Mouse (Mus musculus) megakaryocyte, embryonic 14.5 days (primary cell): ENCODE data around the gene Smarce1. TPM values are rescaled to one million over a fixed set of nuclear protein-coding genes. Genes with fewer than 3 reads are reported as not detected.

Experiments
- H3K27me3 ChIP-seq: replicated peaks from 2 replicates; pipeline ENCODE3; 2012; ENCODE audit warnings: inconsistent platforms
- H3K36me3 ChIP-seq: replicated peaks from 2 replicates; pipeline ENCODE3; 2012; ENCODE audit warnings: low read length, inconsistent platforms, mixed read lengths
- H3K4me1 ChIP-seq: 2 replicates; pipeline ENCODE4 v1.6.1; 2012; ENCODE audit warnings: inconsistent platforms
- H3K4me3 ChIP-seq: replicated peaks from 2 replicates; pipeline ENCODE3; 2012; ENCODE audit warnings: moderate library complexity, mild to moderate bottlenecking, inconsistent platforms
- H3K9me3 ChIP-seq: 2 replicates; pipeline ENCODE4 v1.6.1; 2012; ENCODE audit warnings: inconsistent platforms
- FLI1 ChIP-seq: IDR thresholded peaks from 2 replicates; pipeline ENCODE4 v1.6.1; 2012; ENCODE audit warnings: low read length, inconsistent platforms, mixed read lengths
- GATA1 ChIP-seq: IDR thresholded peaks from 3 replicates; pipeline ENCODE4 v1.6.1; 2012; ENCODE audit warnings: mixed read lengths, low read length, inconsistent platforms, borderline replicate concordance
- polyA plus RNA-seq: library from polyadenylated mRNA; stranded (reverse); fragments of >175 nt; gene quantifications from 2 replicates; pipeline ENCODE4 v1.2.3, GENCODE M21; 2012; ENCODE audit warnings: low replicate concordance; ENCODE audit not compliant: insufficient read depth

Smarce1 gene
- polyA plus RNA-seq, 1 experiment = 370 TPM

- peaks cover 19% of the 10 kb centered on the region for H3K36me3 ChIP-seq
- H3K4me1 ChIP-seq = peaks cover 24% of the 10 kb centered on the region
Measured at GRCm38 (mm10) chr11:99231049-99231816, 416 bp upstream of the Smarce1 start.

DNA sequence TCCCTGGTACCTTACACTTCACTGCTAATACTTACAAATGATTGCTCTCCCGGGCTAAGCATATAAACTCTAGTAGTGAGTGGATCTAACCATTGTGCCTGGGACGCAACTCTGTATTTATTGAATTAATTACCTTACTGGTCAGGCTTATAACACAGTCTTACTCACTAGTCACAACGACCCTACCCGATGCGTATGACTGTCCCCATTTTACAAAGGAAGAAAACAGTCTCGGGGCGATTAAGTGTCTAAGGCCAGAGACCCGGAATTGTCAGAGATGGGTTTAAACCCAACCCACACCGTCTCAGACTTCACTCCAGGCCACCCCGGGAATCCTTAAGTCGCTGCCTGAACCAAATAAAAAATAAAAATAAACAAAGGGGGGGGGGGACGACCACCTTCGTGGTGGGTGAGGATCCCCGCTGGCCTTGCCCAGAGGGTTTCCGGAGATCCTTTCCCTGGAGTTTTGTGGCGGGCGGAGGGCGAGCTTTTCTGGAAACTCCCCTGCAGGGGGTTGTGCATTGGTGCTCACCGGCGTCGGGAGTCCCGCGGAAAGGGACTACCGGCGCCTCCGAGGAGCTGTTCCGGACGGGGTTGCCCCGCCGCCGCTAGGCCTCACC is 1.1 kb downstream of the Smarce1 start:
- H3K9me3 ChIP-seq = no peaks in the 10 kb centered on the region
- peaks cover 26% of the 10 kb centered on the region for H3K4me1 ChIP-seq
- H3K4me3 ChIP-seq = peak overlapping the region; percentile 96
- no peak for TF ChIP-seq FLI1
- H3K27me3 ChIP-seq = peaks cover 1% of the 10 kb centered on the region
- H3K36me3 ChIP-seq = peaks cover 34% of the 10 kb centered on the region

More at GRCm38 (mm10) chr11:99231049-99231816, 416 bp upstream of the Smarce1 start:
- H3K9me3 ChIP-seq = no peaks in the 10 kb centered on the region
- peak overlapping the region; percentile 96 for H3K4me3 ChIP-seq
- peaks cover 5% of the 10 kb centered on the region for H3K27me3 ChIP-seq
- TF ChIP-seq GATA1 (no peak), FLI1 (no peak)

- peaks cover 66% of the 10 kb centered on the region for H3K36me3 ChIP-seq
Measured at GRCm38 (mm10) chr11:99226298-99226697, 4.5 kb downstream of the Smarce1 start.

DNA sequence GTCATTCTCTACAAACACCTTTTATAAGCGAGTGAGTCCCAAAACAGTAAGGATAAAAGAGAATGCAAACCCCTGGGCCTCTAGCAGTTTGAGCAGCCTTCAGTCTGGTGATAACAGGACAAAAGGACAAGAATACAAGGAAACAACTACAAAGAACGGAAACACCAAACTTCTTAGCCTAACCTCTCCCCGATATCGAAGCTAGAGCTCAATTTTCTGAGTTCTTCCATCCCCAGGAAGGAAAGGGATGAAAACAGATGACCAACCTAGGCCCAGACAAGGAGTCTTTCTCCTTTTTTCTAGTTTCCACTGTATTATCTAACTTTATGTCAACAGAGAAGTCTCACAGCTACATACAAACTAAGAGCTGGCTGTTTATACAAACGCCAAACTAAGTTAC is 7.5 kb downstream of the Smarce1 start:
- Histone ChIP-seq H3K4me3 (no peak overlapping the region), H3K9me3 (no peaks in the 10 kb centered on the region), H3K4me1 (peaks cover 12% of the 10 kb centered on the region; the same call in 1 of the 2 replicates), H3K27me3 (no peaks in the 10 kb centered on the region), H3K36me3 (peaks cover 96% of the 10 kb centered on the region)
- TF ChIP-seq FLI1 = no peak
- TF ChIP-seq GATA1 = no peak

More at GRCm38 (mm10) chr11:99226298-99226697, 4.5 kb downstream of the Smarce1 start:
- H3K27me3 ChIP-seq = no peaks in the 10 kb centered on the region
- no peak overlapping the region for H3K4me3 ChIP-seq
- no peaks in the 10 kb centered on the region for H3K9me3 ChIP-seq
- TF ChIP-seq FLI1 (no peak), GATA1 (no peak)
- peaks cover 24% of the 10 kb centered on the region for H3K4me1 ChIP-seq

DNA sequence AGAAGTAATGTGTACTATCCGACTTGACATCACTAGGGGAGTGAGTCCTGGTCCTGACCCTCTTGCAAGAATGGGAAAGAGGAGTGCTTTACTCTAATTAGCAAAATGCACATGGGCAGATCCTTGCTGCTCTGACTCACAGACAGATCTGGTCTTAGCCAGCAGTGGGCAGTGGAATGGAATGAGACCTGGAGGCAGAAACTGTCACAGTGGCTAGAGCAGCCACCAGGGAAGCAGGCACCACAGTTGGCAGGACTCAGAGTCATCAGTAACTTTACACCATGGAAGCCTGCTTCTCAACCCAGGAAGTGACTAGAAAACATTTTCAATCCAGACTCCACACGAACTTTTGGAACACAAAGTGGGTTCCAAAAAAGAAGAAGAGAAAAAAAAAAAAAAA is 9.0 kb downstream of the Smarce1 start:
- H3K27me3 ChIP-seq = no peaks in the 10 kb centered on the region
- H3K9me3 ChIP-seq = no peaks in the 10 kb centered on the region
- no peak overlapping the region for H3K4me3 ChIP-seq
- peaks cover 97% of the 10 kb centered on the region for H3K36me3 ChIP-seq
- TF ChIP-seq GATA1 = no peak
- no peak for TF ChIP-seq FLI1
- H3K4me1 ChIP-seq = peaks cover 8% of the 10 kb centered on the region; the same call in 1 of the 2 replicates

- H3K4me3 ChIP-seq = no peak overlapping the region
- TF ChIP-seq GATA1 (no peak), FLI1 (no peak)
- H3K9me3 ChIP-seq = no peaks in the 10 kb centered on the region
- H3K27me3 ChIP-seq = no peaks in the 10 kb centered on the region
- H3K4me1 ChIP-seq = peaks cover 3% of the 10 kb centered on the region; the same call in 1 of the 2 replicates
- peaks cover 98% of the 10 kb centered on the region for H3K36me3 ChIP-seq
Measured at GRCm38 (mm10) chr11:99217248-99217986, 13.4 kb downstream of the Smarce1 start.

DNA sequence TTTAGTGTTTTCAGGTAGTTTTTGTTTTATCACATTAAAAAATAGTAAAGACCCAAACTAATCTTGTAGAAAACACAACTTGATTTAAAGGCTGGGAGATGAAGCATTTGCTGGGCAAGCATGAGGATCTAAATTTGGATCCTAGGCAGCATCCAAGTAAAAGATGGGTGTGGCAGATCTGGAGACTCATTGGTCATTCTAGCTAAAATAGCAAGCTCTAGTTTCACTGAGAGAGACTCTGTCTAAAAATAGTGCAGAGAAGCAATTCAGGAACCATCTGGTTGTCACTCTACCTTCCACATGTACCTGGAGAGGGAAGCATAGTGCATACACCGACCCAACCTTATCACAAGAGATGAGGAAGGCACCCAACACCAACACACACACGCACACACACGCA is 14.6 kb downstream of the Smarce1 start:
- no peak overlapping the region for H3K4me3 ChIP-seq
- no peaks in the 10 kb centered on the region for H3K9me3 ChIP-seq
- TF ChIP-seq GATA1 (no peak), FLI1 (no peak)
- H3K4me1 ChIP-seq = no peaks in the 10 kb centered on the region
- peaks cover 99% of the 10 kb centered on the region for H3K36me3 ChIP-seq
- H3K27me3 ChIP-seq = no peaks in the 10 kb centered on the region

- H3K36me3 ChIP-seq = peaks cover 92% of the 10 kb centered on the region
- no peaks in the 10 kb centered on the region for H3K9me3 ChIP-seq
- H3K4me3 ChIP-seq = no peak overlapping the region
- H3K27me3 ChIP-seq = no peaks in the 10 kb centered on the region
- no peaks in the 10 kb centered on the region for H3K4me1 ChIP-seq
- TF ChIP-seq GATA1 = no peak
- TF ChIP-seq FLI1 = no peak
Measured at GRCm38 (mm10) chr11:99212693-99213092, 18.1 kb downstream of the Smarce1 start.

DNA sequence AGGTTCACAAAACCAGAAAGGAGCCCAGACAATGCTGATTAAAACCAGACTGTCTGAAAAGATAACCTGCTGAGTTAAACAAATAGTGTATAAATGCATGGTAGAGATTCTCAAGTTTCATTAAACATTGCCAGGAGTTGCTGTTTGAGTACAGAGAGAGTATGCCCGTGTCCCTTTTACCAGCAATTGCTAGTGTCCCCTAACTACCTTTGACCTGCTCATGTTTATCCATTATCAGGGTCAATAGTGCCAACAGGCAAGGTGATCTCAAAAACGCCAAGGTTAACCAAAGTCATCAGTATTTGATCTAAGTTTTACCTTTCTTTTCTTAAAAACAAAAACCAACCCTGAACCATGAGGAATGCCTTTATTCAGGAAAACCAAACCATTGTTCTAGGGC is 18.9 kb downstream of the Smarce1 start:
- Histone ChIP-seq H3K9me3 (no peaks in the 10 kb centered on the region), H3K4me1 (no peaks in the 10 kb centered on the region), H3K36me3 (peaks cover 85% of the 10 kb centered on the region), H3K4me3 (no peak overlapping the region), H3K27me3 (no peaks in the 10 kb centered on the region)
- no peak for TF ChIP-seq FLI1
- no peak for TF ChIP-seq GATA1

GRCm38 (mm10) chr11:99208105-99208669 is 22.6 kb downstream of the Smarce1 start:
- H3K9me3 ChIP-seq = no peaks in the 10 kb centered on the region
- H3K4me1 ChIP-seq = no peaks in the 10 kb centered on the region
- no peak overlapping the region for H3K4me3 ChIP-seq
- peaks cover 47% of the 10 kb centered on the region for H3K36me3 ChIP-seq
- TF ChIP-seq FLI1 (no peak), GATA1 (no peak)
- H3K27me3 ChIP-seq = no peaks in the 10 kb centered on the region
